Mouse (Mus musculus): ENCODE data around the gene Olfr1283.
"Not testable (repeated sequence)": the region's sequence is repeated elsewhere in the genome, so short reads cannot be mapped to it uniquely, and the experiment has no call there.

The Olfr1283 gene

DNA sequence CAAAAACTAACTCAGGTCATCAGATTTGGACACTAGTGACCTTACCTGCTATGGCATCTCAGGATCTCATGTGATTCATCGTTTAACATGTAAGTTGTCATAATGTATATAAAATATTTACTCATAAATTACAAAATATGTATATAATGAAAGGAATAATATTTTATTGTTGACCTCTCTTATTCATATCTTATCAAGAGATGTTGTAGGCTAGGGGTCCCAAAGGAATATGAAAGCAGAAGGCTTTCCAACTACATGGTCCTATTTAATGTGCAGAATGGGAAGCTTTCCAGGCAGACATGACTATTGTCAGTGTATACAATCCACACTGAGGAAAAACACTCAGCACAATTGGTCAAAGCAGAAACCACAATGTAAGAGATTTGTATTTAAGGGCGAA is at the start of gene Olfr1283:
Gene Olfr1283, plus strand, starts transcription at position 301 of the 400 bp plus-strand sequence.
- DNase-seq (ENCODE audit: low spot score in 2 of 2) = no peak

DNA sequence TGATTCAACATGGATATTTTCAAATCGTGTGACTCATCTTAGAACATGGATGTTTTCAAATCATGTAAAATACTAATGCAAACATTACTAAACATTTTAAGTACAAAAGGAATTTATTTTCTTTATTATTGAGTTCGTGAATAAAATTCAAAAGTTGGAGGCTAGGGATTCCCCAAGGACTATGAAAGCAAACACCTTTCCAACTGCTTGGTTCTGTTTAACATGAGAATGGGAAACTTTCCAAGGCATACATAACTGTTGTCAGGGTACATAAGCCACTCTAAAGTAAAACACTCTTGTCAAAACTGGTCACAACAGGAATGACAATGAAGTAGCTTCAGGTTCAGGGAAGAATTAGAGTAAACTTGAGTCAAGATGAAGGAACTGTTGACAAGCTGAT is 40.4 kb upstream of the Olfr1283 start, which contains the start of gene Olfr1281:
Gene Olfr1281, plus strand, starts transcription at position 301 of the 400 bp plus-strand sequence.
- DNase-seq (ENCODE audit: low spot score in 2 of 2) = no peak

GRCm38 (mm10) chr2:111333721-111334120 is 32.9 kb upstream of the Olfr1283 start:
- DNase-seq (ENCODE audit: low spot score in 2 of 2) = not testable (repeated sequence)

- no peak for DNase-seq (ENCODE audit: low spot score in 2 of 2)
Measured at GRCm38 (mm10) chr2:111335976-111336375, 30.6 kb upstream of the Olfr1283 start, which contains the start of gene Olfr1282. TSS of gene Olfr1282 (minus strand) at chr2:111336076.

- DNase-seq (ENCODE audit: low spot score in 2 of 2) = no peak
Measured at GRCm38 (mm10) chr2:111375222-111375621, 8.6 kb downstream of the Olfr1283 start, which contains the start of gene Olfr1284. TSS of gene Olfr1284 (plus strand) at chr2:111375522.
